Mouse (Mus musculus): Measurements from ENCODE around the gene Sash1. TPM values are rescaled to one million over a fixed set of nuclear protein-coding genes. Genes with fewer than 3 reads are reported as not detected.

Sash1 gene
- polyA plus RNA-seq, 1 experiment from 2014 or later: 6.5 TPM

DNA sequence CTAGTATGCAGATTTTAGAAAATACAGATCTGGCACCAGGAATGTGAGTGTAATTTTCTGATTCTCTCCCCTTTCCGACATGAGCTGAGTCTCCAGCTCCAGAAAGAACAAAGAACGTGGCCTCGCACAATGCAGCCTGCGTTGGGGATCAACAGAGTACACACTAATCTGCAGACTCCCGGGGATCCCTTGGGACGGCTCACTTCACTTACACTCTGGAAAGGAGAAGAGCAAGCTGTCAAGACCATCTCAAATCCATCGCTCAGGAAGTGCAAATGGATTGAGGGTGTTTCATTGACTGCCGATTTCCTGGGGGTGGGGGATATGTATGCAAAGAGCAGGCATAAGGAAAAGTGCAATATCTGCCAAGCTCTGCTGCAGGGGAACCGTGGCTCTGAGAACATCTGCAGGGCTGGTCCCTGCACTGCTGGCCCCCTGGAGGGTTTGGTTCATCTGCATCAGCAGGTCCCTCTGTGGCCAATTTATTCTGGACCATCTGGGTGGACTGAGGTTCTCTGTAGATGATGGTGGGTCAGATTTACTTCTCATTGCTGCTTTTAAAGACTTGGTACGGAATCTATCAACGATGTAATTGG, 35.3 kb upstream of the Sash1 start:
- no peaks in the 10 kb centered on the region for H3K9me3 ChIP-seq
- no peak for ATAC-seq (ENCODE audit: insufficient number of reproducible peaks, insufficient read depth, low FRiP score, low TSS enrichment)
- H3K36me3 ChIP-seq: no peaks in the 10 kb centered on the region
- H3K4me3 ChIP-seq: no peak overlapping the region
- H3K4me2 ChIP-seq (replicated peaks): no peak overlapping the region
- H3K9ac ChIP-seq: no peak overlapping the region
- 59% methylated on average over 11 of the region's 11 CpGs for WGBS
- no peaks in the 10 kb centered on the region for H3K27me3 ChIP-seq
- H3K4me1 ChIP-seq: no peaks in the 10 kb centered on the region; the same call in 1 of the 2 replicates
- H3K27ac ChIP-seq: no peak overlapping the region

DNA sequence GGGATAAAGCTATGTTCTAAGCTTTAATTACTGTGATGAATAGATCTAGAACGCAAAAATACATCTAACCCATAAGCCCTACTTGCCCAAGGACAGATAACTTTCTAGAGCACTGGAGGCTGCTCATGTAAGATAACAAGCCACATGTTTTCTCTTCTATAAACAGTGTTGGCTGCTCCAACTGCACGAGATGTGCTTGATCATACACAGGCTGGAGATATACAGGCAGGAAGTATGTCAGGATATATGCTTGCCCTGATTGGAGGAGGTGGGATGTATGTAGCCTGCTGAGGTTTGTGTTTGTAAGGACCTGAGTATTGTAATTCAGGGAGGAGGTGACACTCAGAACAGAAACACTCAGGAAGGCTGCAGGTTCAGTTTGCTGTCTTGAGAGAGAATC, 31.9 kb upstream of the Sash1 start:
- ATAC-seq (ENCODE audit: insufficient number of reproducible peaks, insufficient read depth, low FRiP score, low TSS enrichment): no peak
- no peak overlapping the region for H3K9ac ChIP-seq

DNA sequence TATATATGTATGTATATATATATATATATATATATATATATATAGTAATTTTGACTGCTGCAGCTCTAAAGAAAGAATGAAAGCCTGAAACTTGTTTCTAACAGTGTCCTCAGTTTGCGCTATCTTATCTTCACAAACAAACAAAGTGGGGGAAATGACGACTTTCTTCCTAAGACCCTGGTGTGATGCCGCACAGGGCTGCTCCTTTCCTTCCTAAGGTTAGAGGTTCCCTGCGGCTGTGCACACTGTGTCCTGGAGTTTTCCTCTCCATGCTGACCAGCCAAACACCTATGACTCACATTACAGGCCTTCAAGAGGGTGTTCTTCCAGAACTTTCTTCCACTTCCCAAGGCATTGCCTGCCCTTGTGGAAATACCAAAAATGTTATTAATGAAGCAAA, 31.5 kb upstream of the Sash1 start:
- no peak overlapping the region for H3K27ac ChIP-seq
- H3K36me3 ChIP-seq: no peaks in the 10 kb centered on the region
- H3K9ac ChIP-seq: no peak overlapping the region
- no peak overlapping the region for H3K4me3 ChIP-seq
- no peaks in the 10 kb centered on the region for H3K9me3 ChIP-seq
- ATAC-seq (ENCODE audit: insufficient number of reproducible peaks, insufficient read depth, low FRiP score, low TSS enrichment): no peak
- WGBS: 76% methylated on average over 4 of the region's 4 CpGs
- no peaks in the 10 kb centered on the region for H3K27me3 ChIP-seq
- no peak overlapping the region for H3K4me2 ChIP-seq (replicated peaks)
- no peaks in the 10 kb centered on the region; the same call in 1 of the 2 replicates for H3K4me1 ChIP-seq

More for the DNA sequence above, 31.9 kb upstream of the Sash1 start:
- Histone ChIP-seq H3K4me2 (replicated peaks) (no peak overlapping the region), H3K36me3 (no peaks in the 10 kb centered on the region), H3K27me3 (no peaks in the 10 kb centered on the region), H3K4me3 (no peak overlapping the region), H3K9me3 (no peaks in the 10 kb centered on the region), H3K4me1 (no peaks in the 10 kb centered on the region; the same call in 1 of the 2 replicates), H3K27ac (no peak overlapping the region)
- 80% methylated on average over 2 of the region's 2 CpGs for WGBS

DNA sequence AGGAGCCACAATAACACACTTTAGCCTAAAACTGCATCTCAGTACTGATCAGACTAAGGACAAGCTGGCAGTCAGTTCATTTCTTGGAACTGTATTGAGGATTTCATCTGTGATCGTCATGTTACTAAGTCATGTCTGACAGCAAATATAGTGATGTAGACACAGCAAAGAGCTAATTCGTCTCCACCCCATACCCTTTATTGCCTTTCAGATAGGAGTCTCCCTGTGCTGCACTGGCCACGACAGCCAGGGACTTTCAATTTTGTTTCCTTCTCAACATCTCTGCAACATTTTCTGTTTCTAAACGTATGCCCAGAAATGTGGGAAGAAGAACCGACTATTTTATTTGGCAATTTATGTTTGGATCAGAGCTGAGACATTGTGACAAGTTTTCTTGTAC, 29.9 kb upstream of the Sash1 start:
- no peak overlapping the region for H3K4me3 ChIP-seq
- no peaks in the 10 kb centered on the region for H3K36me3 ChIP-seq
- 83% methylated on average over 5 of the region's 5 CpGs for WGBS
- H3K9me3 ChIP-seq: no peaks in the 10 kb centered on the region
- no peaks in the 10 kb centered on the region for H3K4me1 ChIP-seq
- no peak overlapping the region for H3K9ac ChIP-seq
- H3K27ac ChIP-seq: no peak overlapping the region
- H3K27me3 ChIP-seq: no peaks in the 10 kb centered on the region
- no peak for ATAC-seq (ENCODE audit: insufficient number of reproducible peaks, insufficient read depth, low FRiP score, low TSS enrichment)
- H3K4me2 ChIP-seq (replicated peaks): no peak overlapping the region

DNA sequence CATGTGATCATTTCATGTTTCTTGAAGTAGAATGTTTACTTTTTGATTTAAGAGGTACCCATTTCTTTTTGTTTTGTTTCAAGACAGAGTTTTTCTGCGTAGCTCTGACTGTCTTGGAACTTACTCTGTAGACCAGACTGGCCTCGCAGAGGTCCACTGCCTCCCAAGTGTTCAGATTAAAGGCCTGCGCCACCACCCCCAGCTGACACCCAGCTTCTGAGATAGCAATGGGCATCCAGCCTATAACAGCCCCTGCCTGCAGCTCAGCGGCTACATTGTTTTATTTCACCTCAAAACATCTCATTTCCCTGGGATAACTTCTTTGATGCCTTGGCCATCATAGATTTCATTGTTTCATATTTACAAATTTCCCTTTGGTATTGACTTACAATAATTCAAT, 28.0 kb upstream of the Sash1 start:
- Histone ChIP-seq H3K4me1 (no peaks in the 10 kb centered on the region), H3K27me3 (no peaks in the 10 kb centered on the region), H3K9ac (no peak overlapping the region), H3K4me3 (no peak overlapping the region), H3K9me3 (no peaks in the 10 kb centered on the region), H3K36me3 (no peaks in the 10 kb centered on the region), H3K27ac (no peak overlapping the region), H3K4me2 (replicated peaks) (no peak overlapping the region)
- no peak for ATAC-seq (ENCODE audit: insufficient number of reproducible peaks, insufficient read depth, low FRiP score, low TSS enrichment)
- WGBS: 81% methylated on average over 4 of the region's 4 CpGs

DNA sequence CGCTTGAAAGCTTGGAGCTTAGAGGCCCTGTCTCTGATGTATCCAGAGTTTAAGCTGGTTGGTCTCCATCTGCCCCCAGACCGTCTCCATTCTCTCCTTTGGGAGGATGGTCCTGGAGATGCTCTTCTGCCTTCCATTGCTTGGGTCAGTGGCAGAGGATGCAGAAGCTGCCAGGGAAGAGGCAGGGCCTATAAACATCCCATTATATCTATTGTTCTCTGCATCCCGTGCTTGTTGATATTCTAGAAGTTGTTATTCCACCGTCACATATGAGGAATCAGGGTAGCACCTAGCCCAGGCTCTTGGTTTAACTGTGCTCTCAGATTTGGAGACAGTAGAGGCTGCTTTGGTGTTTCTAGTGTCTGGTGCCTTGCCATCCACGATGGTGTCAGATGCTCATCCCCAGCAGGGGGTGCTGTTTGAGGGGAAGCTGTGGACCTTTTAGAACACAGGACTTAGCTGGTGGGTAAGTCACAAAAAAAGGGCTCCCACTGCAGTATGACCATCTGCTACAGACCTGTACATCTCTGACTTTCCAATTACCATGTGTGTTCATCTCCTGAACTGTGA, 26.9 kb upstream of the Sash1 start:
- 85% methylated on average over 5 of the region's 5 CpGs for WGBS
- Histone ChIP-seq H3K27ac (no peak overlapping the region), H3K27me3 (no peaks in the 10 kb centered on the region), H3K4me2 (replicated peaks) (no peak overlapping the region), H3K9ac (no peak overlapping the region), H3K36me3 (no peaks in the 10 kb centered on the region), H3K4me3 (no peak overlapping the region), H3K4me1 (no peaks in the 10 kb centered on the region), H3K9me3 (no peaks in the 10 kb centered on the region)
- ATAC-seq (ENCODE audit: insufficient number of reproducible peaks, insufficient read depth, low FRiP score, low TSS enrichment): no peak

DNA sequence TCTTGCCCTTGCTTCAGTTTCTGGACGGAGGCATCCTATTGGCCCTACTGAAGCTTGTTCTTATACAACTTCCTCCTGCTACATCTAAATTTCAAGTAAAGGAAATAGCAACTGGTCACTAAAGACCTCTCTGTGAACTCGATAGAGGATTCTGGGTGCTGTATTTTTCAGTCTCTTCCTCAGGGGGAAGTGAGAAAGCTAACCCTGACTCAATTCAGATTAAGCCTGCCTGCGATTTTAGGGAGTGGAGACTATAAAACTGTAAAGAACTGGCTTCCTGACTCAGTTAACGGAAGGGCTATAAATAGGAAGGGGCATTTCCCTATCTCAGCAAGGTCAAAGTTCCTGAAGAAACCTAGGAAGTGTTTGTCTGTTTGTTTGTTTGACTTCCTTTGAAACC, 26.3 kb upstream of the Sash1 start:
- H3K4me1 ChIP-seq: no peaks in the 10 kb centered on the region
- no peak overlapping the region for H3K27ac ChIP-seq
- no peaks in the 10 kb centered on the region for H3K36me3 ChIP-seq
- H3K27me3 ChIP-seq: no peaks in the 10 kb centered on the region
- no peak overlapping the region for H3K4me3 ChIP-seq
- ATAC-seq (ENCODE audit: insufficient number of reproducible peaks, insufficient read depth, low FRiP score, low TSS enrichment): no peak
- WGBS: 79% methylated on average over 4 of the region's 4 CpGs
- no peaks in the 10 kb centered on the region for H3K9me3 ChIP-seq
- no peak overlapping the region for H3K4me2 ChIP-seq (replicated peaks)
- no peak overlapping the region for H3K9ac ChIP-seq

DNA sequence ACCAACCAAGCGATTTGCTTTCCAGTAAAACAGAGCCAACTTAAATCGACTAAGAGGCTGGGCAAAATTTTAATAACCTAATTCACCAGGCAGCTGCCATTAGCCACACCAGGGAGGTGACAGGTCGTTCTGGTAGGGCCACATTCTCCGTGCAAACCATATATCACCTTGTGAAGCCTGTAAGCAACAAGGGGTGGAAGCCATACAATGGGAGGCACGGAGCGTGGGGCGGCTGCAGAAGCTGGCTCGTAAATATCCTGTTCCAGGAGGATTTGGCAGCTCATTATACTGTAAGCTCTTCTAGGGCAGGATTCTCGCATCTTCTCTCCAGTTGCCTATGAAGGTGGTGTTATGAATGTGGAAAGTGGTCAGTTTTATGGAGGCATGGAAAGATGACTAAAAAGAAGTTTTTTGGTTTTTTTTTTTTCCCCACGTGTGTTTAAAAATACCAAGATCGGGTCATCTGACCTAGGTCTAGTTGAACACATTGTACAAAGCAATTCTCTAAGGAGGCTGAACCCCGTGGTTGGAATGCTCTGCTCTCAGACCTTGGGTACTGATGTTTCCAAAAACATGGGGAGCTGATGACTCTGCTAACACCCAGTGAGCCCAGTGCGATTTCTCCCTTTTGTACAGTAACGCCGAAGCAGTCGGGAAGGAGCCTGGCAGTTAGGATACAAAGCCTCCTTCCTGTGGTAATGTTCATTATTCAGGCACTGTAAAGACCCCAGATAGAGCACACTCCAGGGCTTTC, 24.5 kb upstream of the Sash1 start:
- no peaks in the 10 kb centered on the region for H3K36me3 ChIP-seq
- no peaks in the 10 kb centered on the region for H3K4me1 ChIP-seq
- H3K27me3 ChIP-seq: no peaks in the 10 kb centered on the region
- WGBS: 84% methylated on average over 16 of the region's 16 CpGs
- no peaks in the 10 kb centered on the region for H3K9me3 ChIP-seq
- no peak overlapping the region for H3K27ac ChIP-seq
- no peak overlapping the region for H3K9ac ChIP-seq
- no peak for ATAC-seq (ENCODE audit: insufficient number of reproducible peaks, insufficient read depth, low FRiP score, low TSS enrichment)
- no peak overlapping the region for H3K4me3 ChIP-seq
- no peak overlapping the region for H3K4me2 ChIP-seq (replicated peaks)

DNA sequence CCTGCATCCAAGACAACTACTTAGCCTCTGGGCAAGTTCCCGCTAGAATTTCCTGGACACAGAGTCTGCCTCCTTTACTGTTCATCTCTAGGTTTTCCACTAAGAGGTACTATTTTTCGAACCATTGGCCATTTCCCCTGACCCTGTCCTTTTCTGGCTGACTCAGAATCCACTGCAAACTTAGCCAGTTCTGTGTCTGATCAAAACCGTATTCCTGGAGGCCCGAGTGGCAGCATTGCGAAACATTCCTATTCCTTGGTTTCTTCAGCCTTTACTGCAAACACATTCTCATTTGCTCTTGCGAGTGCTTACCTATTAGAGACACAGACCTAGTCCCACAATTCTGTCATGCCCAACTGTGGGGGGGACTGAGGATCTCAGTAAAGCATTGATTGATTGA, 17.2 kb upstream of the Sash1 start:
- Histone ChIP-seq H3K36me3 (no peaks in the 10 kb centered on the region), H3K9me3 (no peaks in the 10 kb centered on the region), H3K4me2 (replicated peaks) (no peak overlapping the region), H3K9ac (no peak overlapping the region), H3K27me3 (no peaks in the 10 kb centered on the region), H3K4me1 (peaks cover 8% of the 10 kb centered on the region; the same call in 1 of the 2 replicates), H3K4me3 (no peak overlapping the region), H3K27ac (no peak overlapping the region)
- ATAC-seq (ENCODE audit: insufficient number of reproducible peaks, insufficient read depth, low FRiP score, low TSS enrichment): no peak
- WGBS: 88% methylated on average over 6 of the region's 6 CpGs

DNA sequence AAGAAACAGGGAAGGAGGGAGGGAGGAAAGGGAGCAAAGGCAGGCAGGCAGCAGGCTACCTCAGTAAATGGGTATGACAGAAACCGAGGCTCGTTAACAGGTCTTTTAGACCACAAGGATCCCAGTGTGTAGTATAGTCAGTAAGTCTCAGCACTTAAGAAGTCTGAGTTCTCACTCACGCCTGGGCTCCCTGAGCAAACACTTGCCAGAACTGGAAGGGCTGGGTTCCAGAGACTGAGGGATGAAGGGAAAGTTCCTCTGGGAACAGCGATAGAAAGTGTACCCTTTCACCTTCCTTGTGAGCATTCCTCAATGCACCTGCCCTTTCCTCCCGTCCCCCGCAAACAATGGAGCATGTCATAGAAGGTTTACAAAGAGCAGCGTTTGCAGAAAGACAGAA, 16.5 kb upstream of the Sash1 start:
- Histone ChIP-seq H3K4me1 (peaks cover 10% of the 10 kb centered on the region; the same call in 1 of the 2 replicates), H3K4me2 (replicated peaks) (no peak overlapping the region), H3K9me3 (no peaks in the 10 kb centered on the region), H3K27ac (no peak overlapping the region), H3K27me3 (no peaks in the 10 kb centered on the region), H3K4me3 (no peak overlapping the region), H3K9ac (no peak overlapping the region), H3K36me3 (no peaks in the 10 kb centered on the region)
- 82% methylated on average over 7 of the region's 7 CpGs for WGBS
- no peak for ATAC-seq (ENCODE audit: insufficient number of reproducible peaks, insufficient read depth, low FRiP score, low TSS enrichment)

DNA sequence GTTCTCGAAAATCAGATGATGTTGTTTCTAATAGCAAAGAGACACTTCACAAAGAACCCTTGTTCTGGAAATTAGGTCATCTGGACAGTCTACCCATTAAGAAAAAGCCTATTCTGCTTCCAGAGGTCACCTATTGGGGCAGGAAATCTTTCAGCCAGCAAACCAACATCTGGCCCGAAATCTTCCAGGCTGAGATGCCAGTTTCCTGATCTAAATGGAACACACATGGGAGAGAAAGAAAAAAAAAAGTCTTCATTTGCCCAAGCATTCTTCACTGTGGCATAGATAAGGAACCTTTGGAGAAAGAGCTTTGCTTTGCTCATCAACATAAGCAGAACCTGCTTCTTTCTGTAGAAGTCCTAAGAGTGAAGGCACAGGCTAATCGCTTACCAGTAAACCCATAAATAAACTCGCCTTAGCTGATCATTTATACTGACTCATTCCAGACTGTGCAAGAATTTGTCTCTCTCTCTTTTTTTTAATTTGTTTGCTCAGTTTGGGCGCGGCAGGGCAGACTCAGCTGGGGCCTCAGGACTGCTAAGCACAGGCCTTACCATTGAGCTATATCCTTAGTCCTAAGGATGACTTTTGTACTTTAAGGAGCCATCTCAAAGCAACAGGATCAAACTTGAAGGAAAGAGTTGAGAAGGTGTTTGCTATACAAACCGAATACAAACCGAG, 13.1 kb upstream of the Sash1 start:
- H3K9me3 ChIP-seq: no peaks in the 10 kb centered on the region
- H3K4me3 ChIP-seq: no peak overlapping the region
- H3K36me3 ChIP-seq: no peaks in the 10 kb centered on the region
- no peaks in the 10 kb centered on the region for H3K27me3 ChIP-seq
- WGBS: 50% methylated on average over 8 of the region's 8 CpGs
- no peak overlapping the region for H3K27ac ChIP-seq
- H3K9ac ChIP-seq: no peak overlapping the region
- ATAC-seq (ENCODE audit: insufficient number of reproducible peaks, insufficient read depth, low FRiP score, low TSS enrichment): no peak
- peaks cover 10% of the 10 kb centered on the region; the same call in 1 of the 2 replicates for H3K4me1 ChIP-seq
- H3K4me2 ChIP-seq (replicated peaks): no peak overlapping the region
